Mouse (Mus musculus) thymus, postnatal 4 days (tissue): ENCODE measurements around the gene Opcml.

Experiments
- DNase-seq: peaks from one replicate; pipeline ENCODE4 v3.0.0; 2021

Gene Opcml

DNA sequence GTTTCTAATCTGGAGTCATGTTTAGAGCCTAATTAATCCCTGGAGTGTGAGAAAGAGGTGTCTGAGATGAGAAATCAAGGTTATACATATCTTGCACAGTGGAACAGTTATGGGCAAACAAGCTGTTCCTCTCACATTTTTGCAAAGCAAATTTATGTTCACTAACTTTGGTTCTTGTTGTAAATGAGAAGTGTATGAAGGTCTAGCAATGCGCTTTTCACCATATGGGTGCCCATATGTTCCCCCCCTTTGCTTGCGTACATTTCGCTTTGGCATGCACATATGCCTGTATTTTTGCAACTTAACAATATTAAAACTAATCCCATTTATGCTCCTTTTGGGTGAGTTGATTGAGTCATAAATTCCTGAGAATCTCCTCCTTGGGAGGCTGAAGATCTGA is 1031.5 kb downstream of the Opcml start:
- no peak for DNase-seq

GRCm38 (mm10) chr9:28822466-28822865 is 1031.9 kb downstream of the Opcml start:
- no peak for DNase-seq

DNA sequence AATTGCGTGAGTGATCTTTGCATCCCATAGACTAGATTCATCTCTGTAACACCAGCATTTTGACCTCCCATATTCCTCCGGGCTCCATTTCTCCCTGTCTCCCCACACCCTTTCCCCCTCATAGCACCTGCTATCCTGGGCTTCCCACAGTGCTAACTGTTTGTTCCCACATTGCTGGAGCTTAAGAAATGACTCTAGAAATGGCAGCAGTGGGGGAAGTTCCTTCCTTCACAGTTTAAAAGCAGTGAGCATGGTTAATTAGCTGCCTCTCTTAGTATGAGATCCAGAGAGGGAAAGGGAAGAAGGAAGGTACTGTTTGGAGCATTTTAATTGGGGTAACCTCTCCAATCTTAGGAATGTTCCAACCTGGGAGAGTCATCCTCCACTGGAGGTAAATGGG is 1035.2 kb downstream of the Opcml start:
- DNase-seq: no peak

DNA sequence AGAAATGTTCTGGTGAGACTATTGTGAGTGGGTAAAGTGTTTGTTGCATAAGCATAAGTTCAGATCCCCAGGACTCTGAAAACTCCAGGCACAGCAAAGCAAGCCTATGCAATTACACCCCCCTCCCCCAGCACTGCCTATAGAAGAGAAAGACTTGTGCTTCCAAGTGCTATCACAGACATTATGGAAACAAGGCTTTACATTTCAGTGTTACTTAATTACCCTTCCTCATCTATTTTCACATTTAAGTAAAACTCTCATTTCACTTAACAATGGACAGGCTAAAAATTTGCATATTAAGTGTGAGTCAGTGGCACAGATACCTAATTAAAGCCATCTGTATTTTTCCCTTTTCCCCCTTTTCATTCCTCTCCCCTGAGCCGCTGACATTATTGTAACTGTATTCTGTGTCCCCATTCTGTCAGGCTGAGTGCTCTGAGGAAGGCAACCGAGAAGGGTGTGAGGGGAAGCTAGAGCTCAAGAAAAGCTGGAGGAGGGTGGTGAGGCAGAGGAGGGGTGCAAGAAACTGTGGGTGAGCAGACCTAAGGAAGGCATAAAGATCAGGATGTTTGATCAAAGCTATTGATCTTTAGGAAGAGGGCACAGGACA is 1055.5 kb downstream of the Opcml start:
- no peak for DNase-seq

GRCm38 (mm10) chr9:28855826-28856225 is 1065.3 kb downstream of the Opcml start:
- no peak for DNase-seq

DNA sequence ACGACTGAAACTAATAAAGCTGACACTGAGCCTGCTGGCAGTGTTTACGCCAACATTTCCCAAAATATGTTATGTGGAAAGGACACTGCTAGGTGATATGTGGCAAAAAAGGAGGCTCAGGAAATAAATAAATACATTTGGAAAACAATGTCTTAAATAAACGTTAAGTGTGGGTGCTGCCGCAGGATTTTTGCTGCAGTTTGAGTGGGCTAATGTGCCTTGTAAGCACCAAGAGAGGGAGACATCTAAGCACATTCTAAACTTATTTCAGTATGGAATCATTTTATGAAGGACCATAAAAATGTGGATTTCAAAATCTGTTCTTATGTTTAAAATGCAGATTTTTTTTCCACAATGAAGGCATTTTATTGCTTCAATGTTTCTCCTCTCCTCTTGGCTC is 1071.4 kb downstream of the Opcml start:
- DNase-seq: no peak

DNA sequence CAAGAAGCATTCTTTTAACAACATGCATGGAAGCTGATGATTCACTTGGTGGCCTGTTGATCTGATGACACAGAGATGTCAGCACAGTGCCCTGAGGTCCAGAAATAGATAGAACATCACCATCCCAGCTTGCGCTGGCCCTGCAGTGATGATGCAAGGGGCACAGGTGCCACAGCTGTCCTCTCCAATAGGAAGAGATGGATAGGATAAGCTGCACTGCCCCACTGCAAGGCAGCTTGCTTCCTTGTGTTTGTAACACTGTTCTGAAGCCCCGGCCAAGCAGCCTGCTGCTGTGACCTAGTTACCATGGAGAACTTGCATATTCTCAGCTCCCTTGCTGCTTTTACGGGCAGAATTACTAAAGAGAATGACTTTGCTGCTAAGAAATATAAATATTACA is 1076.7 kb downstream of the Opcml start:
- DNase-seq: no peak

DNA sequence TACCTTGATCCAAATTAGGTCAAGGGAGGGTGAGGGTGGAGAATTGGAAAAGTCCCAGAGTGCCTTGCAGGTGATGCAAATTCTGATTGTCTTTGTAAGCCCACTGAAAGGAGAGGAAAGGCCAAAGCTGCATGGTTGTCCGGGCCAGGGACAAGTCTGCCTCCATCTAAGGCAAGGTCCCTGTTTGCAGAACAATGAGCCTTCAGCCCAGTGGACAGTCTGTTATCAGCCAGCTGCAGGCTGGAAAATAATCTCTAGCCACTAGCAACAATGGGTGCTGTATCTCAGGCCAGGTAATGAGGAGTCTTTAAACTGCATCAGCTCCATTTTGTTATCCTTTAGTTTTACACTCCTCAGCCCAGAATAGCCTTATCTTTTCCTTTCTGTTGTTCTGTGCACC is 1079.9 kb downstream of the Opcml start:
- no peak for DNase-seq

GRCm38 (mm10) chr9:28882566-28882965 is 1092.0 kb downstream of the Opcml start:
- DNase-seq: no peak

DNA sequence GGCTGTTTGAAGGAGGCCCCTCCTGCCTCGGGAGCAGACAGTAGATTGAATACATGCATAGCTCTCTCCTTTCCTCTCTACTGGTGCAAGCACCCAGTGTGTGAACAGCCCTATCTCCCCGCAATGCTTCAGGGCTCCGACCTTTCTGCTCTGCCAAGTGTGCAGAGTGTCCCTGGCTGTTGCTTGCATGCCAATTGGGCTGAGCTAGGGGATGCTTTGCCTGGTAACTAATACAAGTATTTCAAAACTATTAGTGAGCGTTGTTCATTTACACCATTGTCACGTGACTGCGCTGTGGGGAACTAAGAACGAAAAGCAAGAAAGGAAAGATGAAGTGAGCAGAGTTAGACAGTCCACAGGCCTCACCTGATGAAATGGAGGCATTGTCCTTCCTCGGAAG is 1101.0 kb downstream of the Opcml start:
- no peak for DNase-seq

DNA sequence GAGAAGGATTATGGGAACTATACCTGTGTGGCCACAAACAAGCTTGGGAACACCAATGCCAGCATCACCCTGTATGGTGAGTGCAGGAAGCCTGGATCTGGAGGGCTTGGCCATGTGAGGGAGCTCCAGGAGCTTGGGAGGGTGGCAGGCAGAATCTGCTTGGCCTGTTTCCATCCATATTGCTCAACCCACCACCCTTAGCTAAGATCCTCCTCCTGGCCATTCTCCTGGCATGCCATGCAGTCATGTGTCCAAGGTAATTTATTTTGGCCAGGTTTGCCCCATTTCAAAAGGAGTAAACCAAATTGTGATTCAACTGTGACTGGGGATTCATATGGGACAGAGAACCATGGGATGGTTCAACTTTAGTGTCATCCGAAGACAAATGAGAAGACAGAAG is 1112.7 kb downstream of the Opcml start:
- DNase-seq: no peak

DNA sequence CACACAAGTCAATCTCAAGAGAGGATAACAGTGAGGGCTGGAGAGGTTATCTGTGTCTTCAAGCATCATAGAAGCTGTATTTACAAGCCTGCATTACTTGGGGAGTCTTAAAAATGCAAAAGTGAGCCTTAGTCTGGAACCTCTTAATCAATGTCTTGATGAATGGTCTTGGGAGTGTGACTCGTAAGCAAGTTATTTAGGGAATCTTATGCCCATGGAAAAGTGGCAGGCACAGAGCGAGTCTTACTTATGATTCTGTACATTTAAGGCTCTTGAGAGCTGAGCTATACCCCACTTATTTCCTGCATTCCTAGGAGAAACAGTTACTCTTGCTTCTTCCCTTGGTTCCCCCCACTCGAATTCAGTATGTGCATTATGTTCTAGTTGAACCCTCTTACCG is 1119.2 kb downstream of the Opcml start:
- no peak for DNase-seq

- no peak for DNase-seq
Observed at GRCm38 (mm10) chr9:28911571-28912185, 1121.1 kb downstream of the Opcml start.

DNA sequence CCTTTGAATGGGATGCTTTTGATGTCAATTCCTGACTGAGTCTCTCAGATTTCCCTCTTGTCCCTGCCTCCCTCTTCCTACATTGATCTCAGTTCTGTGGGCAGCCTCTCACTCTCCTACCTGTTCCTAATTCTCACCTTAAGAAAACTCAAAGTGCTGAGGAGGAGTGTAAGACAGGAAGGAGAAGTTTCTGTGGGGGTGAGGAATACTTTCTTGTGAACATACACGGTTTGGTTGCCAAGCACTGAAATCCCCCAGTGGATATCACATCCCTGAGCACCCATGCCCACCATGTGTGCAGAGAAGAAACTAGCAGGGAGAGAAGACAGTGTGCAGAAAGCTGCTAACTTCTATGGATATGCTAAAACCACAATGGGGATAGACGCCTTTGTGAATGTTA is 1141.5 kb downstream of the Opcml start:
- DNase-seq: no peak

DNA sequence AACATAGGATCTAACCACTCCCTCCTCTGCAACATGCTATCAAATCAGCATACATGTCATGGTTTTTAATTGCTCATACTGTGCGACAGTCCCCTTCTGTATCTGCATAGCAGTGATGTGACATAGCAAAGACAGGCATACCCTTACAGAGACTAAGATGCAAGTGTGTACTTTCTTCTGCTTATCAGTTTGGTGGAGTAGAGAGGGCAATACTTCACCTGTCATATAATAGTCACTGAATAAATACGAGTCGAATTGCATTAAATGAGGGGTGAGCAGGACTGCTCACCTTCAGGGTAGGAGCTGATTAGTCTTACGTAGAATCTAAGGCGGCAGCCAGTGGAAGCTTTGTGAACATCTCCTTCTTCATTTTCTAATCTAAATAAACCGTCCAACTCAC is 1146.6 kb downstream of the Opcml start:
- DNase-seq: no peak

- DNase-seq: no peak
Observed at GRCm38 (mm10) chr9:28937980-28938379, 1147.4 kb downstream of the Opcml start.

DNA sequence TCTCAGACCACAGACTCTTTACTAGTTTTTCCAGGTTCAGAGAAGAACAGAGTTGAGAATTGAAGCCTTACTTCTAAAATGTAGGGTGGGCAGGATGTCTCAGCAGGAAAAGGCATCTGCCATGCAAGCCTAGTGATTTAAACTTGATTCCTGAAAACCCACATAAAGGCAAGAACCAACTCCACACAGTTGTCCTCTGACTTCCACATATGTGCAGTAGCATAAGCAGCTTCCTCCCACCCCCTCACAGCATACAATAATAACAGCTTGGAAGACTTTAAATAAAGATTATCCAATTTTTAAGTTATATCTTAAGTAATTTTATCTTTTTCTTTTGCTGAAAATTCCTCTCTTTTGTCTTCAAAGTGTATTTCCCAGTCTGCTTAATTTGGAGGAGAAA is 1150.3 kb downstream of the Opcml start:
- no peak for DNase-seq

DNA sequence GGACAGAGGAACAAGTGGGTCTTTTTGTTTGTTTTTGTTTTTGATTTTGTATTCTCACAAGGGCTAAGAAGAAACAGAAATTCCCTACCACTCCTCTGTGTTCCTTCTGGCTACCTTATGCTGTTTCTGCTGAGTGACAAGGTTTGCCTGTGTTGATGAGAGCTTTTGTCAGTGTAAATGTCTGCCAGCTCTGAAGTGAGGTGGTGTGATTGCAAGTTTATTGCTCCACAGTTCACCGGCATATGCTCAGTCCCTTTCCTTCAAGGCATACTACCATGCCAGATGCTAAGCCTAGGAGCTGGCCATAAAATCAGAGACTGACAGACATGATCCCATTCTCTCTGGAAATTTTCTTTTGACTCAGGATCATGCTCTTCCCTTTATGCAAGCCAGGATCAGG is 1178.9 kb downstream of the Opcml start:
- no peak for DNase-seq
